Mouse (Mus musculus): ENCODE data around the gene Clp1. TPM values are rescaled to one million over a fixed set of nuclear protein-coding genes. Genes with fewer than 3 reads are reported as not detected.

Gene Clp1
- polyA plus RNA-seq (2012), result 1.0 and 1.5 TPM in 2 replicates

DNA sequence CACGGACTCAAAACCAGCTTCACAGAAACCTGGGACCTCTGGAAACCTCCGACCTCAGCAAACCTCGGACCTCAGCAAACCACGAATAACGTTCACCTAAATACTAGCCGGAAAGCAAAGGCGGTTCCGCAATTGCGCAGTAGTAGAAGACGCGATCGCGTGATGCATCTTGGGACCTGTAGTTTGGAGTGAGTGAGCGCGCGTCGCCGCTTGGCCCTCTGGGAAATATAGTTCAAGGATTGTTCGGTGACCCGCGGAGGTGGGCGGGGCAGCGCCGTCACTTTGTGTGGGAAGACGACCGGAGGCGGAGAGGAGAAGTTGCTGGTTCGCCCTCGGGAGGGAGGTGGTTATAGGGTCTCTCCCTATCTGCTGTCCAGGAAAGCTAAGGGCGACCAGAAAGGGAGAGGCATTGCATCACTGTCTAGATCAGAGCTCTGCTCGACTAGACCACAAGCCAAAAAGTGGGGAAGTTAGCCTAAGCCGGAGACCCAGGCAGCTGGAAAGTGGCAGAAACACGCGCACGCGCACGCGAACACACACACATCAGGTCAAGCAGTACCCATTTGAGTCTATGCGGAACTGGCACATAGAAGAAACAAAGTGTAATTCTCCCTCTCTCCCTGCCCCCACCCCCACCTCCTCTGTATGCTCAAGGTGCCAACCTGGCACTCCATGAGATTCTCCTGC lies at the start of gene Clp1:
Gene Clp1, minus strand, starts transcription at position 179 of the 687 bp plus-strand sequence.

DNA sequence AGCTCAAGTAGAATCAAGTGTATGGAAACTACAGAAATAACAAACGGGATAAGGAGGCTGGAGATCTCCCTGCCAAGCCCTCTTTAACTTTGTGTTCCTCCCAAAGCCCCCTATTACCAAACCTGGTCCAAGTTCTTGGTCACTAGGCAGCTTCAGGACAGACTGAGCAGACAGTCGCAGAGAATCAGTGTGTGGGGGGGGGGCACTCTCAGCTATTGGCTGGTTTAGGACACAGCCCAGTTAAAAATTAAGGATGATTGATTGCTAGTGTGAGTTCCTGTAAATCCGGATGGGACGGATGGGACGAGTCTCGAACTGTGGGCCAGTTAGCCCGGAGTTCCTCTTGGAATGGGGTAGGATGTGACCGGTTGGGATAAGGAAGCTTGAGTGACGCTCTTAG lies 48.1 kb upstream of the Clp1 start, which contains the start of gene Serping1:
Gene Serping1, minus strand, starts transcription at position 204 of the 400 bp plus-strand sequence.

GRCm38 (mm10) chr2:84743561-84743960 lies 16.4 kb upstream of the Clp1 start, which contains the start of gene Gm19426:
Gm19426 (minus strand) TSS chr2:84743655.

GRCm38 (mm10) chr2:84733579-84734300 lies 6.6 kb upstream of the Clp1 start, which contains the start of gene Ypel4:
Ypel4 (plus strand) TSS chr2:84734058.

GRCm38 (mm10) chr2:84714811-84715561 lies 12.2 kb downstream of the Clp1 start, which contains the start of gene Zdhhc5:
Zdhhc5 (minus strand) TSS chr2:84715180.

GRCm38 (mm10) chr2:84679016-84679415 lies 48.1 kb downstream of the Clp1 start, which contains the start of gene Tmx2:
Tmx2 (minus strand) TSS chr2:84679140.

DNA sequence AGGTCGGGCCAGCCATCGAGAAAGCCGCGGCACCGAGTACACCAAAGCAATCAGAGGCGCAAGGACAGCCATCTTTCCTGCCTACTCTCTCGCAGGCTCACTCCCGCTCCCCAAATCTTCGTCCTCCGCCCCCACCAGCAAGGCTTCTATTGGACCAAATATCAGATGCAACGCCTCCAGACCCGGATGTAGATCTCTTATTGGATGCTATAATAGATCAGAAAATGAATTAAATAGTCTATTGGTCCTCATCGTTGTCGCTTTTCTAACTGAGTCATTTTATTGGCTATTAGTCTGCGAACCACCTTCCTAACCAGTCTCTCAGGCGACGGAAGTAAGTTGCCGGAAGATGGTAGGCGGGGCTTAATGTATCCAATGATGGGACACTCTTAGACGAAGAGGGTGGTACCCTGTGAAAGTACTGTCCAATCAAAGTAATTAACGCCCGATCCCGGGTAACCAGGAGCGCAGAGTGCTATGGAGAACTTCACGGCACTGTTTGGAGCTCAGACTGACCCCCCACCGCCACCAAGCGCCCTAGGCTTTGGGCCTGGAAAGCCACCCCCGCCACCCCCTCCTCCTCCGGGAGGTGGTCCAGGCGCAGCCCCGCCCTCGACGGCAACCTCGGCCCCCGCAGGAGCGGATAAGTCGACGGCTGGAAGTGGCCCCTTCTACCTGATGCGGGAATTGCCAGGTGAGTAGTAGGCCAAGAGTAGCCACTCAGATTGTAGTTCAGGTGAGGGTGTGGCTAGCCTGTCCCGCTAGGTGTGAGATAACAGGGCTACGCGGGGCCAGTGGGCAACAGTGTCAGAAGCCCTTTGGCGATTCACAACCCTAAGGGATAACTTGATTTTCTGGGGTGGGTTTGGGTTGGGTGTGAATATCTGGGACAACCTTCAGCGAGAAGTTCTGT lies 48.9 kb downstream of the Clp1 start, which contains the start of the genes Gm28635 and Med19:
Gene Gm28635, minus strand, starts transcription at position 74 of the 913 bp plus-strand sequence.
Gene Med19, plus strand, starts transcription at position 435 of the 913 bp plus-strand sequence.

Other genes with a start within 250 kb of the Clp1 start
- 5.2 and 6.5 TPM in 2 replicates for gene Ctnnd1, start 76.6 kb downstream of the Clp1 start, polyA plus RNA-seq (2012)
- not detected in 2 replicates for gene Btbd18, start 68.3 kb downstream of the Clp1 start, polyA plus RNA-seq (2012)
- 336 and 344 TPM in 2 replicates for gene Selenoh, start 56.6 kb downstream of the Clp1 start, polyA plus RNA-seq (2012)
- gene Gm28635, start 49.3 kb downstream of the Clp1 start, polyA plus RNA-seq (2012), result not detected in 2 replicates
- 10.5 and 11.6 TPM in 2 replicates for gene Med19, start 48.9 kb downstream of the Clp1 start, polyA plus RNA-seq (2012)
- 3.1 and 4.1 TPM in 2 replicates for gene Tmx2, start 48.2 kb downstream of the Clp1 start, polyA plus RNA-seq (2012)
- 27.3 and 29.4 TPM in 2 replicates for gene Zdhhc5, start 12.2 kb downstream of the Clp1 start, polyA plus RNA-seq (2012)
- 1.3 and 1.9 TPM in 2 replicates for gene Ypel4, start 6.7 kb upstream of the Clp1 start, polyA plus RNA-seq (2012)
- 0.31 and 2.1 TPM in 2 replicates for gene Gm19426, start 16.3 kb upstream of the Clp1 start, polyA plus RNA-seq (2012)
- 0.16 TPM in 1 of 2 replicates, not detected in the other for gene Serping1, start 48.1 kb upstream of the Clp1 start, polyA plus RNA-seq (2012)
- 2.9 and 4.4 TPM in 2 replicates for gene Ube2l6, start 71.5 kb upstream of the Clp1 start, polyA plus RNA-seq (2012)
- gene Smtnl1, start 95.3 kb upstream of the Clp1 start, polyA plus RNA-seq (2012), result 0.05 TPM in 1 of 2 replicates, not detected in the other
- gene Timm10, start 99.6 kb upstream of the Clp1 start, polyA plus RNA-seq (2012), result 9.2 and 12.0 TPM in 2 replicates
- gene Slc43a1, start 111.5 kb upstream of the Clp1 start, polyA plus RNA-seq (2012), result 7.4 and 11.5 TPM in 2 replicates
- 0.15 and 0.41 TPM in 2 replicates for gene Rtn4rl2, start 159.4 kb upstream of the Clp1 start, polyA plus RNA-seq (2012)
- 18.9 and 19.3 TPM in 2 replicates for gene Slc43a3, start 209.2 kb upstream of the Clp1 start, polyA plus RNA-seq (2012)

Measured in megakaryocyte-erythroid progenitor cell, adult 5 weeks (primary cell).